Mouse (Mus musculus) retina, embryonic 14.5 days (tissue): ENCODE data around the gene Vmac.

Source experiments
- DNase-seq: peaks from one replicate; pipeline ENCODE4 v3.0.0-alpha.2; 2015; ENCODE audit warnings: low spot score

Gene Vmac

DNA sequence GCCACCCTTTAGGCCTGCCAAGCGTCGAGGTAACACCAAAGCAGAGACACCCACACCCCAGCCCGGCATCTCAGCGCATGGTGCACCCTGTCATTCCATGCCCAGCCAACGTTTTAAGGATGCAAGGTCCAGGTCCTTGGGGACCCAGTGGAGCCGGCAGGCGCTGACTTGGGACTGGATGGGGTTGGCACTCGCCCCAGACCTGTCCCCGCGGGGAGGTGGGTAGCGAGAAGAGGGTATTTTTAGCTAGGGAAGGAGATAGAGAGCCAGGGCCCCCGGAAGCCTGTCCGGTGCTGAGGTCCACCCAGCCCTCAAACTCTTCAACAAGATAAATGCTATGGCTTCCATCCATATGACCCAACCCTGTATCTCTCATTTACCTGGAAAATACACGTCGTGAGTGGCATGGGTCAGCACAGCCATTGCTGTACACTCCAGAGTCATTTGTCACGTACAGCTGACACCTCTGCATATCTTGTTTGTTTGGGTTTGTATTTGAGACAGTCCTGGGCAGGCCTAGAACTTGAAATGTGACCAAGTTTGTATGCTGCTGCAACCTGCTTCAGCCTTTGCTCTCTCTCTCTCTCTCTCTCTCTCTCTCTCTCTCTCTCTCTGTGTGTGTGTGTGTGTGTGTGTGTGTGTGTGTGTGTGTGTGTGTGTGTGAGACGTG lies 22.4 kb upstream of the Vmac start:
- no peak for DNase-seq

DNA sequence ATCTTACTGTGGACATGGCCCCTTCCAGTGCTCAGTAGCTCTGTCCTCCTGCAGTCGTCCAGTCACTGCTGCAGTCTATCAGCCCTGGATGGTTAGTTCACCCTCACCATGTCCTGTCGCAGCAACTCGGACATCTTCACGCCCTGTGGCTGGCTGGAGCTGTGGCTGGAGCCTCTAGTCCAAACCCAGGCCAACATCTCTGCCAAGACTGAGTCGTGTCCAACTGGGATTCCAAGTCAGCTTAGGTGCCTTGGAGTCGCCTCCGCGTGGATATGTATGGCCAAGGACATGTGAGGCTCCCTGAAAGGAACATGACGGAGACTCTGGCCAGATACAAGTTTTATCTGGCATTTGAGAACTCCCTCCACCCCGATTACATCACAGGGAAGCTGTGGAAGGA lies 20.4 kb upstream of the Vmac start:
- no peak for DNase-seq

DNA sequence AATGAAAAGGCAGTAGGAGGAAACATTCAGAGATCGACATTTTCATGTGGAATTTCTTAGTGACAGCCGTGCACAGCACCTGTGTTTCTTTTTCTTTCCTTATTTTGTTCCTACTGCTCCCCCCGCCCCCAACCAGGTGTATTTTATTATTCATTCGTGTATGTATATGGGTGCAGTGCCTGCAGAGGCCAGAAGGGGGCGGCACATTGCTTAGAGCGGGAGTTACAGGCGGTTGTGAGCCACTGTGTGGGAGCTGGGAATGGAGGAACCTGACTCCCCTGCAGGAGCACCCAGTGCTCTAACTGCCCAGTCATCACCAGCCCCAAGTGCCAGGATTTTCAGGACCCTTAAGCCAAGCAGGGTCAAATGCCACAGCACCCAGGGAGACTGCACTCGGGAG lies 18.7 kb upstream of the Vmac start:
- DNase-seq: no peak

DNA sequence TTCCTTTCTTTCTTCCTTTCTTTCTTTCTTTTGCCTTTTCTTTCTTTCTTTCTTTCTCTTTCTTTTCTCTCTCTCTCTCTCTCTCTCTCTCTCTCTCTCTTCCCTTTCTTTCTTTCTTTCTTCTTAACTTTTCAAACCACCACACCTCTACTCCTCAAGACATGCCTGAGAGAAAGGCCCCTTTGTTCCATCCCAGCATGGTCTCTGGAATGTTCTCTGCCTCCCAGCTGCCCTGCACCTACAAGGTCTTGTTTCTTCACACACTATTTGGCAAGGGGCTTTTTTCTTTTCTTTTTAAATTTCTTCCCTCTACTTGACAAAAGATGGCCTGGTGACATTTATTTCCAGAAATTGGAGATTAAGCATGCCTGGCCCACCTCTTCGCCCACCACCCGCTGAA lies 11.8 kb upstream of the Vmac start:
- no peak for DNase-seq

DNA sequence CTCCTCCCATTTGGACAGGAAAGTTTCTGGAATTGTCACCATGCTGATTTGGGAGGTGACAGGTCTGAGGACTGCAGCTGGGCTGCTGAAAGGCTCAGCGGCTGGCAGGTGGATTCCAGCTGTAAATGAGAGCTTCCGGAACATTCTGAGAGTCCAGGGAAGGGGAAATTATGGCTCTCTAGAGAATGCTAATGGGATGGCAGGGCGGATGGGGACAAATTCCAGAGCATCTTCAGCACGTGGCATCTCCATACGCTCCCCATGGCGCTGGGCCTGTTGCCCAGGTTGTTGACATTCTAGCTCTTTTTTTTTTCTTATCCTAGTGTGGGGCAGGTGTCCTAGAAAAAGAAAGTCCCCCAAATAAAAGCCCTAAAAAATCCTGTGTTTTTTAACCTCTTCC lies 11.3 kb upstream of the Vmac start:
- DNase-seq: no peak

DNA sequence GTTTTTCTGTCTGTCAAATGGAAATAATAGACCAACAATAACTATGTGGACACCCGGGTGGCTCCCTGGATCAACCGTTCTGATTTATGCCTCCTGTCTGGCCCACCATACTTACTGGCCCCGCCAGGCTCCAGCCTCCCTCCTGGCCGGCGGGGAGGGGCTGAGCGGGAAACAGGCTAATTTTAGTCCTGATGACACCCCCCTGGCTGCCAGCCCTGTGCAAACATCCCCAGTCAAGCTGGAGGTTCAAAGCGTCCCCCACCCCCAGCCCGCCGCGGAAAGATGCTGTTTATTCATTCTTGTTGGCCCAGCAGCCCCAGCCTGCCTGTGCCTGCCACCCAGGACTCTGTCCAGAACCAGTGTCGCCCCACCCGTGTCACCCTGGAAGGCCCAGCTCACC lies 10.3 kb upstream of the Vmac start:
- no peak for DNase-seq

DNA sequence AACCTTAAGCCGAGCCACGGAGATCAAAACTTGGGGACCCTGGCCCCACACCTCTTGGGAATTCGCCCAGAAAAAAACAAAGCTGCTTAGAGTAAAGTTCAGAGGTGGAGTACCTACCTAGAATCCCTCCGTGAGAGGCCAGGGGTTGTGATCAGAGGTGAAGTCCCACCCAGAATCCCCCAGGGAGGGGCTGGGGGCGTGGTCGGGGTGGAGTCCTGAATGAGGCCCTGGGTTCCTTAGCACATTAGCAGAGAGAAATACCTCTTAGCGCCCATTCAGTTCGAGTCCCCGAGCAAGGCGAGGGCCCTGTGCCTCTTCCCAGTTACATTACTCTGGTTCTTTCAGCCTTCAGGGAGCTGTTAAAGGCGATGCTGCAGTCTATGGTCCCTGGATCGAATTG lies 9.8 kb upstream of the Vmac start:
- peak; percentile 20 for DNase-seq

DNA sequence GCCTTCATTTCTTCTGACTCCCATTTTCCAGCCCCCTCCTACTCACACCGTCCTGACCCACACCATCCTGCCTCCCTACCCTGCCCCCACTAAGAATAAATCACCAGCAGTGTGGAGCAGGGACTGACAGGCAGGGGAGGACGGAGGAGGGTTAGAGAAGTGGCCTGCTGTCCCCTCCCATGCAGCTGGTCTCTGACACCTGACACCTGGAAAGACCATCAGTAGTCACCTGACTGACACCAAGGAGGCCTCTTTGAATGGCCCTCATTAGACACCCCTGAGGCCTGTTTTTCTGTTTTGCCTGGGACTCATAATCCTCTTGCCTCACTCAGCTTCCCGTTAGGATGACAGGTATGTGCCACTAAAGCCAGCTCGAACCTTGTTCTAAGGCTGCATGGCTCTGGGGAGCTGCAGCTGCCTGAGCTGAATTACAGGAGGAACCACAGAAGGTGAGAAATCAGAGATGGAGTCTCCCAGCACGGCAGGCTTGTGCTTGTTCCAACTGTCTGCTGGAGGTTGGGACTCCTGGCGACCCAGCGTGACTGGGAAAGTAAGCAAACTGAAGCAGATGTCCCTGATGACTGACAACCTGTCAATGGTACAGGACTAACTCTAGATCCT lies 9.3 kb upstream of the Vmac start:
- DNase-seq: no peak

DNA sequence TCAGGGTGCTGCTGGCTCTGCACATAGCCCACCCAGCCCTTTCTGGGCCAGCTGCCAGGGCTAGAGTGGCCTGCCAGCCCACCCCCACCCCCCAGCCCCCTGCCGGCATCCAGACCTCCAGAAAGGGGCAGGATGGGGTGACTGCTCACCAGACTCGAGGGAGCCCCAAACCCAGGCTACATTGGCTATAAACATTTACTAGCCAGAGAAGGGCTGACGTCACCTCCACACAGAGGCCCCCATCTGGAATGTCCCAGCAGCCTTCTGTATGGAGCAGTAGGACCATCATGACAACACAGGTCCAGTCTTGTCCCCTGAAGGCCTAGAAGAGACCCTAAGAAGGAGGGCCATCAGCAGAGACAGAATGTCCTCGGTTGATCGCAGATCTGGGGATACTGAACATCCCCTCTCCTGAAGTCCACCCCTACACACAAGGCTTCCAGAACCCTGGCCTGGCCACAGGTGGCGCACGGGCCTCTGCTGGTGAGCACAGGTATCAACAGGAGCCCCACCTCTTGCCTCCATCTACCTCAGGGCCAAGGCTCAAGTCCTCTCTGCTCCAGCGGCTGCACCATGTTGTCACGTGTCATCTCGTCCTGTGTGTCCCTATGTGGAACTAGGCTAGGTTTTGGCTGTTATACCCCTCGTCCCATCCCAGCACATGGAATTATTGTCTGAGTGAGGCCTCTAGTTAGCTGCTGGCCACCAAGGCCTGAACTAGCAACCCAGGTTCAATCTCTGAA lies 5.8 kb upstream of the Vmac start:
- no peak for DNase-seq

DNA sequence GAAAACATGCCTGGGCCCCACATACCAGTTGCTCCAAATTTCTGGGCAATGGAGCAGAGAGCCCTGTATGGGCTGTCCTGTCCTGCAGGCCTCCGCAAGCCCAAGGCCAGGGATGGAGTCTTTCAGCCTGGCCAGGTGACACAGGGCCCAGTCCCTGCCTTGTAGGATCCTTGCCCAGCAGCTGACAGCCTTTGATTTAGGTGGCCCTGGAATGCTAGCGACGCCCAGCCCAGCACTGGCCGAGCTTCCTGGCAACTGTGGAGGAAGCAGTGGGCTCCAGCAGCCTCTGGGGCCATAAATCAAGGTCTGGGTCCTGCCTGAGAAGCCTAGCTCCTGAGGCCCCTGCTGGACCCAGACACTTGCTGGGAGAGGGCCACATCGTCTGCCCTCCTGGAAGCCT lies 4.6 kb upstream of the Vmac start:
- no peak for DNase-seq

DNA sequence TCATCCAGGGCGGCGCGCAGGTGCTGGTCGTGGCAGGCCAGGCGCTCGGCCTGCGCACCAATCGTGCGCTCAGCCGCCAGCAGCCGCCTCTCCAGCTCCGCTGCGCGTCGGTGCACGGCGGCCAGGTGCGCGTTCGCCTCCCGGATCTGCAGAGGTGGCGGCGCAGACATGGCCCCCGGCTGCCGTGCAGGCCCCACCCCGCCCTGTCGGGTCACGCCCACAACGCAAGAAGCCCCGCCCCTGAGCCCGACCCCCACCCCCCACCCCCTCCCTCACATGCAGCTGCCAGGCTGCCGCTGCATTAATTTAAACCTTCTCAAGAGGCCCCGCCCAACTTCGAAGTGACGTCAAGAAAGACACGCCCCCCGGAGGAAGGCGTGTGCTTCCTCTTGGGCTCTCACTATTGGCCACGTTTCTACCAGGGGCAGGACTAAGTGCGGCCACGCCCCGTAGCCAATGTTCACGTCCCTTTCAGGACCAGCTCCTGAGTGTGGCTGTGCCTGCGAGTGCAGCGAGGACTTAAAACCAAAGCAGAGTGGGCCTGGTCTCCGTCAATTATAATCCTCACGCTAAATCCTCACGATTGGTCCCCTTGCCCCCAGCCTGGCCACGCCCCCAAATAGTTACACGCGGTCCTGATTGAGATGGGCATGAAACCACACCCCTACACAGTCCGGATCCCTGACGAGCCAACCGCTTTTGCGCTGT lies 1.0 kb downstream of the Vmac start:
- DNase-seq: peak; percentile 99

DNA sequence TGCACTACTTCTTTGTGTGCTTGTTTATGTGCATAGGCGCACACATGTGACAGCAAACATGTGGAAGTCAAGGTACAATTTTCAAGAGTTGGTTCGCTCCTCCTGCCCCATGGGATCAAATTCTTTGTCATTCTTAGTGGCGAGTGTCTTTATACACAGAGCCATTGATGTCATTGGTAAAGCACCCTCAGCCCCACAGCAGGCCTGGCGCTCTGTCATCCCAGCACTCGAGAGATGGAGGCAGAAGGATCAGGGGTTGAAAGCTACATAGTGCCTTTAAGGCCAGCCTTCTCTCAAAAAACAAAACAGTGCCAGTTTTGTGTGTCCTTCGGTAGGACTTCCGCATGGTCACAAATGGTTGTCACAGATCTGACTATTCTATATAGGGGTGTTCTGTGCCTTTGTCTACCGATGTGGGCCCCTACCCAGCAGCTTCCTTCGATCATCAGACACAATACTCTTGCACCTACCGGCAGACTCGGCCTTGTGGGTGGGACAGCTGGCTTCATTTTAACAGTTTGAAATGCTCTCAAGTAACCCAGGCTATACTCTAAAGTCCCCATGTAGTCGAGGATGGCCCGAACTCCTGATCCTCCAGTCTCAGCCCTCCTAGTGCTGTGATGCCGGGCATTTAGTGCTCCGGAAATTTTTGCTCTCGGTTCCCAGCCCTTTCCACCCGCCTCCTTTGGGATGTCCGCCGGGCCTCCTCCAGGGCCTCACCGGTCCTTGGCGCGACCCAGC lies 1.7 kb downstream of the Vmac start:
- DNase-seq: no peak

DNA sequence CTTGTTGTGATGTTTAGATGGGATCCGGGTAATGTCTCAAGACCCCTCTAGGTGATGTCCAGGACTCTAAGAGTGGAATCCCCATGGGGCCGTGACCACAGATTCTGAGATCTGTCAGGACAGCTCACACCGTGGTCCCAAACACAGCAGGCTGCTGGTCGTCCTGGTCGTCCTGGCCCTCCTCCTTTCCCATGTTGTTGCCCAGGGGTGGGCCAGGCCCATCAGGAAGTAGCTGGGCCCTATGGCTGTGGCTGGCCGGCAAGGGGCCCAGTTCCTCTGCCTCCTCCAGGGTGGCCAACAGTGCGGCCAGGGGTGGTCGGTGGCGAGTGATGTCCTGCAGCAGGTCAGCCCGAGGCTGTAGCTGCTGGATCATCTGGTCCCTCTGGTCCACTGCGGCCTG lies 2.5 kb downstream of the Vmac start:
- DNase-seq: no peak

DNA sequence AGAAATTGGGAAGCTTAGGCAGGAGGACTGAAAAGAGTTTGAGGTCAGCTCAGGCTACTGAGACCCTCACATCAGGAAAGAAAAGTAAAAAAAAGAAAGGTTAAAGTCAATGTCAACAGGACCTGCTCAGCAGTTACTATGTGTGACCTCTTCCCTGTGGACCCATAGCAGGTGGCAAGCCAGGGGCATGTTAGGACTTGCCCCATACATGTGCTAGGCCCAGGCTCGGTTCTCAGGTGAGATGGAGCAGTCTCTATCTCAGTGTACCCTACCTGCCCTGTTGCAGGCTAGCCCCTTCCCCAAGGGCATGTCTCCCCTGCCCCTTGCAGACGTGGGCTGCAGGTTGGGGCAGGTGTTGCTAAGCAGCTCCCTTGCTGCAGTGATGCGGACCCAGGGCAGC lies 8.1 kb downstream of the Vmac start:
- DNase-seq: no peak

DNA sequence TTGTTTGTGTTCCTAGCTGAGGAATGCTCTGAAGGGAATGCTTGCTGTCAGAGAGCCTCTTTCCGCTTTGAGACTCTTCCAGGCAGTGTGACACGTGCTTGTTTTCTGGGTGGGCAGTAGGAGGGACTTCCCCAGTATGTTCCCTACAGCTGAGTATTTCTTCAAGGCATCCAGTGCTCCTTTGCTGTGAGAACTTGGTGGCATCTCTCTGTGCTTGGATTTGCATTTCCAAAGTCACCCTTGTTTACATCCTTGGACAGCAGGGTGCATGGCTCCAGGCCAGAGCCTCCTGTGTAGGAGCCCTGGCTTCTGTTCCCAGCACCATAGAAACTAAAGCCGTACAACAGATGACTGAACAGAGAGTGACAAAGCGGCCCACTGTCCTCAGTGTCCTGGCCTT lies 9.1 kb downstream of the Vmac start:
- no peak for DNase-seq

DNA sequence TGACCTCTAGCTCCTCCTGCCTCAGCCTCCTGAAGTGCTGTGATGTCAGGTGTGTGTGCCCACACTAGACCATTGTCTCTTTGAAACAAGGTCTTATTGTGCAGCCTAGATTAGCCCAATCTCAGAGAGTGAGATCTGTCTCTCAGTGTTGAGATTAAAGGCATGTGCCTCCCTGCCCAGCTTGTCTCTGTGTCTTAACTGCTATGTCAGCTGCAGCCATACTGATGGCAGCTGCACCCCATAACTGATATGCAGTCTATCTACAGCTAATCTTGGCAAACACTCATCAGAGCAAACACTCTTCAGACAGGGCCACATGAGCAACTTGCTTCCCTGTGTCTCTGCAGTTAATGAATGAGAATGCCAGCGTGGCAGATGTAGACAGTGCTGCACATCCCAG lies 11.3 kb downstream of the Vmac start:
- no peak for DNase-seq

DNA sequence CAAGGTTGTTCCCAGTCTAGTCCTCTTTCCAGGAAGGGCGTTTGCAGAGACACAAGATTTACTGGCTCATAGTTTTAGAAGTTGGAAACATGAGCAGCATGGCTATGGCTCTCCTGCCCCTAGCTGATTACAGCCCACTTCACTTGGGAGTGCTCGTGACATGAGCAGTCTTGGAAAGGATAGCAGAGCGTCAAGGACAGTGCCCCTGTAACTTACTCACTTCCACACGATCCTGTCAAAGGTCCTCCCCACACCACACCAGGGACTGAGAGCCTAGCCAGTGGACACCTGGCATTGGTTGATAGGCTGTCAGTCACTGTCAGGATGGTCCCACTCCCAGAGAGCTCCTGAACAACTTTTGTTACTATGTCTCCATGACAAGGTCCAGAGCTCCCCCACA lies 14.8 kb downstream of the Vmac start:
- DNase-seq: no peak

DNA sequence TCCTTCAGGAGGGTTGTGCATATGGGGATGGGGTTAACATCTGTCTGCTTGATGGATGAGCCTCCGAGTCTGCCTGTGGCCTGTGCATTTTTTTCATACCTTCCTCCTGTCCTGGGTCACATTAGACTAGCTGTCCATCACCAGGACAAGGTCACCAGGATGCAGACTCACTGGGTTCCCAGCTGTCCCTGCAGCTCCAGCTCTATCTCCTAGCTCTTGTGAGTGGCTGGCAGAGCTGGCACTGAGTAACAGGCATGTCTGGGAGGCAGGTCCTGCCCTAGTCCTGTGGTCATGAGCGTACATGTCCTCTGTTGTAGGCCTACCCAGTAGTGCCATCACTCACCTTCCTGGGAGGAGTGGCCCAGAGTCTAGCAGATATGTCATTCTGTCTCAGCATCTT lies 17.4 kb downstream of the Vmac start:
- DNase-seq: no peak

DNA sequence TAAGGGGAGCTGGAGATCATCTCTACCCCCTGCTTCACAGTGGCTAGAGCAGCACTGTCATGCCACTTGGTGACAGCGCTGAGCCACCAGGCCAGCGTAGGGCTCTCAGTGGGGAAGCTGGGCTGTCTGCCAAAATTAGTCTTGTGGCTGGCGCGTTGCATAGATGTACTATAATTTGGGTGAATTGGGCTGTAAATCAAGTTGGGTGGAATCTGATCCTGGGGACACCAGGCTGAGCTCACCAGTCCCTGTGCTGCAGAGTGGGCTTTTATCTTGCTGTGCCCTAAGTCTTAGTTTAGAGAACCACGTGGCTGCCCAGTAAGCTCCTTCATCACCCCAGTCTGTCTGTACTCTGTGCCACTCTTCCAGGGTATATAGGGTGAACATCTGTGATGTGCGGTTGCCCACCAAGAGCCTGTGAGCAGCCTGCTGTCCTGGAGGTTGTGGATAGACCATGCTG lies 23.9 kb downstream of the Vmac start:
- DNase-seq: no peak

DNA sequence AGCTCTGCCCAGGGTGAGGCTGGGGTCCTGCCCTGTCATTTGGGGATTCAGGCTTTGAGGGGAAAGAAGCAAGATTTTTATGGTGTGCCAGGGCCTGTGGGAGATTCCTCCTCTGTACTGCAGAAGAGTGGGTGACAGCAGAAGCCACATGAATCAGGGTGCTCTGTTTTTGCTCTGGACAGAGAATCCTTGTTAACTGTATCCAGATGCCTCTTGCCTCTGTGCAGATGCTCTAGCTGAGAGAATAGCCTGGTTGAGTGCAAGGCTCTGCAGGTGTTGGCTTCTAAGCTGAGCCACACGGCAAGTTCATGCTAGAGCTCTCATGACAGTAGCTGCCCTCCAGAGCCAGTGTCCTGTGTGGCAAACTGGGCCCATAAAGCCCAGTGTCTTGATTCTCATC lies 24.4 kb downstream of the Vmac start:
- DNase-seq: no peak

DNA sequence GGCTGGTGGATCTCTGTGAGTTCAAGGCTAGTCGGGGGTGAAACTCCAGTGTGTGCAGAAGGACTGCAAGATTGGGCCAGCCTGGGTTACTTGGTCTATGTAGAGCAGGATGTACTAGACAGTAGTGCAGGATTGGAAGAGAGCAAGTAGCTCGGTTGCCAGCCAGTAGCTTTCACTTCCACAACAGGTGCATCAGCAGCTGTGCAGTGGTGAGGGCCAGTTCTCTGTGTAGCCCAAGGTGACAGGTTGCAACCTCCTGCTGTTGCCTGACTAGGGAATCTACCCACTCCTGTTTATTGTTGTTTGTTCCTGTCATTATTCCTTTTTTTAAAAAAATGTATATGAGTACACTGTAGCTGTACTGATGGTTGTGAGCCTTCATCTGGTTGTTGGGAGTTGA lies 29.1 kb downstream of the Vmac start:
- no peak for DNase-seq

DNA sequence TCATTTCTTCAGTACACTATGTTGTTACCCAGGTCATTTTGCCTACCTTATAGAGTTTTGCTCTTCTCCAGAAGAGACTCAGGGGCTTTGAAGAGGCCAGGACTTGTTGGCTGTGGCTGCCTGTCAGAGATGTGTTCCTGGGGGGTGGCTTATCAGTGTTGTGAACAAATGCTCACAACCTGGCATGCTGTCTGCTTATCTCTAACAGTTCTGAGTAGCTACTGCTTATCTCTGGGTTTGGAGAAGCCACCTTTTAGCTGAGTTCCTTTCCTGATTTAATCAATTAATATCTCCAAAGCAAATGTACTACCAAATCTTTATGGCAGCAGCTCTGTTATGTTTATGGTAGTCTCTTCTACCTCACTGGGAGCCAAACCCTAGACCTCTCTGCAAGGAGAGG lies 29.8 kb downstream of the Vmac start:
- no peak for DNase-seq
